ENCODE assay signal across 8 mouse cellular contexts in the genomic region with DNA sequence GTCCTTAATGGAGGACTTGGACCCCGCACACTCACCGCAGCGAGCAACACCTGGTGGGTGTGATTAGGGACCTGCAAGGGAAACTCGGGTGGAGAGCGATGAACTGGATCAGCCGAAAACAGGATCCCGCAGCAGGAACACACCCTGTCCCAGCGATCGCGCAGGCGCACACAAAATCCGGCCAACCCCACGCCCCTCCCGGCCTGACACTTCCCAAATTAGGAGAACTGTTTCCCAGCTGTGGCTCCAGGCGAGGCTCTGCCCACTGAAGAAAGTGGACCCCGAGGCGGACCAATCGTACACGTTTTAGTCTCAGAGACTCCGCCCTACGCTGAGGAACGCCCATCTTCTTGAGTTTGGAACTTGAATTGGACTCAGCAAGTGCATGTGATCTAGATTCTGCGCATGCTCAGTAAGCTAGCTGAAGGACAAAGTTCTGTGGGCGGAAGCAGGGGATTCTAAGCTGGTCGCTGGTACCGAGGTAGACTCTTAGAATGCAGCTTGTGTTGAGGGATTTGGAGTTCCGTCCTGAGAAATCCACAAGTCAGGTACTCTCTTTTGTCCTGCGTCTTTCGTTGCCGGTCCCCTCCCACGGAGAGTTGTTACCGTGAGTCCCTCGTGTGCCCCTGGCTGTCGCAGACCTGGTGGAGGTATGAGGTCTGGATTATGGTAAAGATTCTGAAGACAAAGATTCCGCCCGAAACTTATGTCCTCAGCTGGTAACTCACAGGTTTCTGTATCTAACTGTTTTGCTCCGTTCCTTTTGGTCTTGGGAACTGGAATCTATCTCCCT. TPM values are rescaled to one million over a fixed set of nuclear protein-coding genes. Genes with fewer than 3 reads are reported as not detected.
A peak's percentile ranks its signal among the peaks of the same experiment; 100 is the strongest.
DNase-seq lines count a peak whose midpoint lies in the region; ATAC-seq and TF ChIP-seq lines count a peak whose summit lies in the region.

A gene (minus strand): TSS at position 251 of the 793 bp plus-strand sequence.

- peak; percentile 96 for ATAC-seq in activated CD4-positive, CD25-positive, alpha-beta regulatory T cell, adult 4 months

- H3K36me3 ChIP-seq in megakaryocyte, embryonic 14.5 days (replicated peaks; ENCODE audit: low read length), result peaks cover 59% of the 10 kb centered on the region

- H3K27me3 ChIP-seq in megakaryocyte, embryonic 14.5 days (replicated peaks), result no peaks in the 10 kb centered on the region

- TF ChIP-seq POLR2A in cortical plate, adult 2 months (IDR thresholded peaks at IDR 0.05; ENCODE audit: extremely low read depth, insufficient read depth, low read length), result peak; percentile 63; the same call in 1 of the 2 replicates

- no peak for TF ChIP-seq CTCF in cortical plate, adult 2 months (IDR thresholded peaks at IDR 0.05; ENCODE audit: extremely low read depth, insufficient read depth, low read length)

- DNase-seq in gastrocnemius, adult 8-10 months (ENCODE audit: low spot score in 2 of 2), result peak; percentile 94 to 98
- DNase-seq in hindlimb bud, embryonic 11.5 days (ENCODE audit: extremely low spot score, low read depth, low spot score), result peak; percentile 98
- DNase-seq in left cerebral cortex, adult 8-10 months (ENCODE audit: low spot score in 2 of 2), result peak; percentile 80 to 99
- peak; percentile 97 to 99 for DNase-seq in right cerebral cortex, postnatal 10 days (ENCODE audit: low spot score in 2 of 2)
- DNase-seq in urinary bladder, postnatal 25 days (ENCODE audit: low spot score), result peak; percentile 84

- H3K9me3 ChIP-seq in megakaryocyte, embryonic 14.5 days, result no peaks in the 10 kb centered on the region

- H3K4me3 ChIP-seq in cortical plate, adult 2 months (ENCODE audit: insufficient read depth, low read length), result peak within 1 kb of the TSS; percentile 67
- H3K4me3 ChIP-seq in megakaryocyte, embryonic 14.5 days (replicated peaks), result peak within 1 kb of the TSS; percentile 96

- H3K4me1 ChIP-seq in cortical plate, adult 2 months (ENCODE audit: control insufficient read depth, insufficient read depth, low read length), result 0 out of 2 replicates have a peak, but pooled peaks cover 2% of the 10 kb centered on the region
- H3K4me1 ChIP-seq in megakaryocyte, embryonic 14.5 days, result peaks cover 77% of the 10 kb centered on the region

- no peak within 1 kb of the TSS for H3K27ac ChIP-seq in cortical plate, adult 2 months (ENCODE audit: insufficient read depth, low read length)

RNA-seq across cellular contexts. Expression of the gene that starts here (rescaled TPM):
- polyA plus RNA-seq in activated CD4-positive, CD25-positive, alpha-beta regulatory T cell, adult 4 months (2017; shearing (Covaris generic)), result 10 to 100 TPM; 73.2 to 78.3 TPM
- polyA plus RNA-seq in cortical plate, adult 2 months (2012; rRNA removed), result 39.1 and 43.8 TPM in 2 replicates
- 10 to 100 TPM; 26.8 to 31.5 (median 28.0) TPM for total RNA-seq in gastrocnemius, adult 8-10 months (2022)
- 10 to 100 TPM; 29.8 to 42.3 (median 32.0) TPM for total RNA-seq in left cerebral cortex, adult 8-10 months (2022)
- polyA plus RNA-seq in megakaryocyte, embryonic 14.5 days (2012; ENCODE audit: insufficient read depth, low replicate concordance), result 50.5 and 131 TPM in 2 replicates
